Mouse (Mus musculus) B cell, adult 2 months (primary cell): Measurements from ENCODE around the gene Cldn15.

Experiments used
- DNase-seq, 2 experiments: peaks; one replicate each; pipeline ENCODE4 v3.0.0; 2022

Gene Cldn15

DNA sequence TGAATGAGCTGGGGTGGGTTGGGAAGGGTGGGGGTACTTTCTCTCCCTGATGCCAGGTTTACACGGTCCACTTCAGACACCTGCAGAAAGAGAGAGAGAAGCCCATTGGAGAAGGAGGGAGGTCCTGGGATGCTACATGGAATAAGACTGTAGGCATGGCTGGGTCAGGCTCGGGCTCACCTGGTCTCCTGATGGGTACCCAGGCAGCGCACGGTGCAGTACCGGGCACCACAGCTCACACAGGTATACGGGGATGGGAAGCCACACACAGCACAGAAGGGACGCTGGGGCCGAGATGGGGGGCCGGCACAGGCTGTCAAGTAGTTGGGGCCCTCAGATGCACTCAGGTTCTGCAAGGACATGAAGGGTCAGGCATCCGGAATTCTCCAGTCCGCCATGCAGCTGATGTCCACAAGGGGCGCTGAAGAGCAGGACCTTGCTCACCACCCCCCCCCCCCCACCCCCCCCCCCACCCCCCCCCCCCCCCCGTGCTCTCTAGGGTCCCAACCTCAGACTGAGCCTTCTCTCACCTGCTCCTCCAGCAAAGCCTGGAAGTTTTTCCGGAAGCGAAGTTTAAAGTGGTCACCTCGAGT, 16.0 kb downstream of the Cldn15 start:
- peak; percentile 75 for DNase-seq

GRCm38 (mm10) chr5:136984828-136985227, 18.4 kb downstream of the Cldn15 start:
- DNase-seq = no peak

- peak; percentile 94 for DNase-seq
Measured at GRCm38 (mm10) chr5:136986695-136987137, 20.3 kb downstream of the Cldn15 start, which contains the start of gene Plod3. TSS of gene Plod3 (plus strand) at chr5:136987019.

GRCm38 (mm10) chr5:136987138-136987933, 20.9 kb downstream of the Cldn15 start:
- DNase-seq = peak; percentile 39 to 48

DNA sequence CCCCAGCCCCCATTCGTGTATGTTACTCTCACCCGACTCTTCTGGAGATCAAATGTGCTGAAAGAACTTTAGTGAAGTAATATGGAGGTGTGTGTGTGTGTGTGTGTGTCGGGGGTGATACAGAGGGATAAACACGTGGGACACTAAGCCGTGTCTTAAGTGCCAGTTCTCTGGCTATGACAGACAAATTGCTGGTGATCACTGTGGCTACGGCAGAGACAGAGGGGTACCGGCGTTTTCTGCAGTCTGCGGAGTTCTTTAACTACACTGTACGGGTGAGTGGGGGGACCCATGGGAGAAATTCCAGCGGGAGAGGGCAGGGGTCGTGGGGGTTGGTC, 21.5 kb downstream of the Cldn15 start, which contains the start of gene Znhit1:
Gene Znhit1 (minus strand): TSS at position 88 of the 338 bp plus-strand sequence.
- no peak for DNase-seq

- DNase-seq = no peak
Measured at GRCm38 (mm10) chr5:136988420-136988819, 22.0 kb downstream of the Cldn15 start.

- no peak for DNase-seq
Measured at GRCm38 (mm10) chr5:136989801-136990200, 23.4 kb downstream of the Cldn15 start.

GRCm38 (mm10) chr5:136999449-136999848, 33.0 kb downstream of the Cldn15 start:
- DNase-seq = no peak

DNA sequence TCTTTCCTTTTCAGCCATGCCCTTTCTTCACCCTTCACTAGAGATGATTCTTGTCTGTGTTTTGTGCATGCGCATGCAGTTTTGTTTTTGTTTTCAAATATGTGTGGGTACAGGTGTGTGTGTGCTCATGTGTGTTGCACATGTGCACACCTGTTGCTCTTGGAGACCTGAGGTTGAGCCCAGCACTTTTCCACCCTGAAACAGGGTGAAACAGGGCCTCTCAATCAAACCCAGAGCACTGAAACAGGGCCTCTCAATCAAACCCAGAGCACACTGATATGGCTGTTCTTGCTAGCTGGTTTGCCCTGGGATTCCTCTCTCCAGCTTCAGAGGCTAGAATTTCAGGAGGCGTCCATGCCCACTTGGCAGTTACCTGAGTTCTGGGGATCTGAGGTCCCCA, 34.2 kb downstream of the Cldn15 start:
- DNase-seq = no peak

- no peak for DNase-seq
Measured at GRCm38 (mm10) chr5:137007276-137007675, 40.9 kb downstream of the Cldn15 start.

DNA sequence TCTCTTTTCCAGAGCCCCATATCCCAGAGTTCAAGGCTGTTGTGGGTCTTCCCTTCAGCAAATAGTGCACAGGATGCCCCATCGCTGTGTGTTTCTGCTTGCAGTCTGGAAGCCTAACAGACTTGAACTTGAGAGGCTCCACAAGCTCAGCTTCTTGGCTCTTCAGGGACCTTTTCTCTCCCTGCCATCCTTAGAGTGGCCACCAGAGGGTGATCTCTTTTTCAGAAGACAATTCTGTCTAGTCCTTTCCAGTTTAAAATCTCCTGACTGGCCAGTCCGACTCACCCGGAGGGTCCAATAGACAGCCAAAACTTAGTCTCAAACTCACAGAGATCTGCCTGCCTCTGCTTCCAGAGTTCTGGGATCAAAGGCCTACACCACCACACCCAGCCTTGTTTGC, 43.6 kb downstream of the Cldn15 start:
- DNase-seq = peak; percentile 48 to 58

DNA sequence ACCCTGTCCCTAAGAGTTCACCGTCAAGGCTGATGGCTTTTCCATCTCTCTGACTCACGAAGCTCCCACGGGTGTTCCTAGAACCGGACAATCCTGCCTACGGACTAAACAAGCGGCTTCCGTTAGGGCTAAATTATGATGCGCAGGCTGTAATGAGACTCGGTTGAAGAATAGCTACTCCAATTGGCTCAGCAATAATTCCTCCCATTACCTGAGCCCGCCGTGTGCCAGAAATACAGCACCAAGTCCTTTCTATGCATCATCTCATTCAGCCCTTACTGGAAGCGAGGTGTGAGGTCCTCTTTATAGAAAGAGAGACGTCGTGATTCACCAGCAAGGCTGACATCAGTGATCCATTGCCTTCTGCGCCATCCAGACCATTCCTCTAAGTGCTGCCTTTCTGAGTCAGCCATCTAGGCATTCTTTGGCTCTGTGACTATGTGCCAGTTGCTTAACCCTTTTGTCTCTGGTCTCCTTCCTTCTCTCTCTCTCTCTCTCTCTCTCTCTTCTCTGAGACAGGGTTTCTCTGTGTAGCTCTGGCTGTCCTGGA, 46.1 kb downstream of the Cldn15 start:
- DNase-seq = no peak

GRCm38 (mm10) chr5:137015913-137016312, 49.5 kb downstream of the Cldn15 start:
- DNase-seq = no peak

- no peak for DNase-seq
Measured at GRCm38 (mm10) chr5:137024318-137024717, 57.9 kb downstream of the Cldn15 start.

DNA sequence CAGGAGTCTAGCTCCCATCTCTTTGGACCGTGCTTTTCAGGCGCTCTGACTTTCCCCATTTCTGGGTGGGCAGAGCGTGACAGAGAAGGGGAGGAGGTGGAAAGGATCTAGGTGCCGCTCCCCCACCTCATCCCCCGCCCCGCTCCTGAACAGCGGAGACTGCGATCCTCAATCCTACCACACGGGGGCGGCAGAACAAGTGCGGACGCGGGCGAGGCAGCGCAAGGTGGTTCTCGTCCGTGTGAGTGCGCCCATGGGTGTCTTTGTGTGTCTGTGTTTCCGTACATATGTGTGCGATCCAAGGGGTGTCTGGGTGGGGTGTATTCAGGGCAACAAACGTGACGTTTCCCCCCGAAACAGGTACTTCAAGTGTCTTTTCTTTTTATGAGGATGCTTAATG, 58.7 kb downstream of the Cldn15 start:
- DNase-seq = peak; percentile 90 to 91
